8 mouse cellular contexts compared by ENCODE assay signal in genomic region chr8:122942803-122943713, GRCm38 (mm10).
A peak's percentile ranks its signal among the peaks of the same experiment; 100 is the strongest.
DNase-seq lines count a peak whose midpoint lies in the region; ATAC-seq and TF ChIP-seq lines count a peak whose summit lies in the region.
"Had no signal": no experiment of that assay in that cellular context is flagged by ENCODE, and none has a peak within 500 bp of the region (broad histone marks: within the 10 kb centered on the region; RNA-seq: fewer than 3 reads in every experiment).

No protein-coding gene starts in this region.

- TF ChIP-seq CTCF in intestine, postnatal 0 days (IDR thresholded peaks at IDR 0.05; ENCODE audit: low read depth): peak; percentile 62

- 80% methylated on average over 9 of the region's 9 CpGs for WGBS in kidney, embryonic 16.5 days
- 65% methylated on average over 9 of the region's 9 CpGs for whole genome bisulfite sequencing in intestine, postnatal 0 days

- no peaks in the 10 kb centered on the region for H3K36me3 ChIP-seq in kidney, embryonic 16.5 days (ENCODE audit: insufficient read depth, low read length)
- H3K36me3 ChIP-seq in intestine, postnatal 0 days (ENCODE audit: control insufficient read depth, insufficient read depth): no peaks in the 10 kb centered on the region; the same call in 1 of the 2 replicates

- H3K4me1 ChIP-seq in kidney, embryonic 16.5 days (ENCODE audit: insufficient read depth, low read length): peaks cover 15% of the 10 kb centered on the region
- peaks cover 2% of the 10 kb centered on the region; the same call in 1 of the 2 replicates for H3K4me1 ChIP-seq in intestine, postnatal 0 days (replicated peaks; ENCODE audit: control insufficient read depth, insufficient read depth, low read length)

- no peak overlapping the region for H3K4me3 ChIP-seq in kidney, embryonic 16.5 days (ENCODE audit: low read length)
- no peak overlapping the region for H3K4me3 ChIP-seq in intestine, postnatal 0 days (ENCODE audit: low read depth, low read length)

- no peak overlapping the region for H3K9ac ChIP-seq in kidney, embryonic 16.5 days (replicated peaks; ENCODE audit: low read length)
- no peak overlapping the region for H3K9ac ChIP-seq in intestine, postnatal 0 days (ENCODE audit: low read depth, low read length)

- no peaks in the 10 kb centered on the region for H3K27me3 ChIP-seq in kidney, embryonic 16.5 days (ENCODE audit: insufficient read depth, low read length)
- no peaks in the 10 kb centered on the region for H3K27me3 ChIP-seq in intestine, postnatal 0 days (replicated peaks; ENCODE audit: control insufficient read depth, insufficient read depth, low read length)

- H3K4me2 ChIP-seq in kidney, embryonic 16.5 days (replicated peaks; ENCODE audit: low read depth, low read length): no peak overlapping the region
- H3K4me2 ChIP-seq in intestine, postnatal 0 days (replicated peaks; ENCODE audit: low read depth): no peak overlapping the region

- DNase-seq in kidney, adult 9 months: peak; percentile 23
- DNase-seq in B cell, adult 2 months: peak; percentile 68 to 69
- DNase-seq in ES-CJ7 (ENCODE audit: low read depth, low spot score): peak; percentile 77
- DNase-seq in urinary bladder, postnatal 36 days (ENCODE audit: low spot score in 2 of 2): no peak
- no peak for DNase-seq in heart, postnatal 4 days
- DNase-seq: gastrocnemius, postnatal 25 days had no signal

- H3K27ac ChIP-seq in kidney, embryonic 16.5 days (ENCODE audit: low read length): no peak overlapping the region
- H3K27ac ChIP-seq in intestine, postnatal 0 days (ENCODE audit: low read depth, low read length): no peak overlapping the region

- H3K9me3 ChIP-seq in kidney, embryonic 16.5 days (ENCODE audit: low read length): no peaks in the 10 kb centered on the region
- H3K9me3 ChIP-seq in intestine, postnatal 0 days (ENCODE audit: control insufficient read depth): no peaks in the 10 kb centered on the region

- ATAC-seq in kidney, embryonic 16.5 days (ENCODE audit: low FRiP score, low TSS enrichment): no peak
- ATAC-seq in intestine, postnatal 0 days: no peak

Comparison
In these comparisons a context has a peak if more than half of its experiments do, and no peak if none do; other contexts are left out.
1. DNase-seq: peak in kidney, adult 9 months (single experiment), B cell, adult 2 months (2 of 2) and ES-CJ7 (single experiment); none in urinary bladder, postnatal 36 days (0 of 2) and heart, postnatal 4 days (single experiment).